Comparison of ENCODE assay signal across 8 mouse cellular contexts in the genomic region with DNA sequence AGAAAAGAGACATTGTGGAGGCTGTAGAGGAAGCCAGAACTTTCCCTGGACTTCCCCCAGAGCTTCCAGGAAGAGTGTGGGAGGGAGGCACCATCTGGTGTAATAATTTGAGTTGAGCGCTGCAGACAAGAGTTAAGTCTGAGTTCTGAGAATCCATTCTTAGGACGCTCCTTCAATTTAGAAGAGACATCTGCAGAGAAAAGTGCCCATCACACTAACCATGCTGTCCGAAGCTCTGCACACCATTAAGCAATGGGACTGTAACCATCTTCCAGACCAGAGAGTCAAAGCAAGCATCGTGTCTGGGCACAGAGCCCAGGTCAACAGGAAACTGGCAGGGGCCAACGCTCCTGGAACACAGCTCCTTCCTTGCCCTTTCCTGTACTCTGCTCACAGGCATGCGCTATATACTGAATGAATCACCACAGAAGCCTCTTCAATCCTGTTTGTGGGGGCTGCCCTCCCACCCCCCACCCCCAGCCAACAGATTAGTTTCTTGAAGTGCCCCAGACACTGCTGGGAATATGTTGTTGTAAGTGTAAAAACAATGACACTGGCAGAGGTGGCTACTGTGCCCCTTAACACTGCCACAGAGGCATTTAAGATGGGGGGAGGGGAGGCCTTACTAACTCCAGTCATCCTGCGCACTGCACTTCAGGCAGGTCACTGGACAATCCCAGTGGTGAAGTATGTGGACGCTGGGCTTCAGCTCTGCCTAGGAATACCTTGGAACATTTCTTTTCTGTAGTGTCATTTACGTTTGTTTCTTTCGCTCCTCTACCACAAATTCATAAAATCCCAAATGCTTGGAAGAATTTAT.
DNase-seq lines count a peak whose midpoint lies in the region; ATAC-seq and TF ChIP-seq lines count a peak whose summit lies in the region.

No protein-coding gene starts in this region.

- H3K9me3 ChIP-seq in hindbrain, embryonic 16.5 days (ENCODE audit: control insufficient read depth, low read length), result no peaks in the 10 kb centered on the region
- no peaks in the 10 kb centered on the region for H3K9me3 ChIP-seq in hindbrain, embryonic 12.5 days (replicated peaks)

- TF ChIP-seq CTCF in bone marrow macrophage, adult 2 months (IDR thresholded peaks at IDR 0.05; ENCODE audit: low read depth, low read length), result no peak
- TF ChIP-seq CTCF in thymus, adult 2 months (IDR thresholded peaks at IDR 0.05; ENCODE audit: borderline replicate concordance, control insufficient read depth, extremely low read depth, insufficient read depth, low read length, poor library complexity), result no peak

- peak; percentile 88 for ATAC-seq in hindbrain, embryonic 16.5 days
- ATAC-seq in hindbrain, embryonic 12.5 days (ENCODE audit: low FRiP score), result no peak

- no peak overlapping the region for H3K9ac ChIP-seq in hindbrain, embryonic 16.5 days (ENCODE audit: low read depth, low read length)
- H3K9ac ChIP-seq in hindbrain, embryonic 12.5 days, result no peak overlapping the region

- no peaks in the 10 kb centered on the region for H3K27me3 ChIP-seq in hindbrain, embryonic 16.5 days (replicated peaks; ENCODE audit: control insufficient read depth, insufficient read depth, low read length)
- no peaks in the 10 kb centered on the region for H3K27me3 ChIP-seq in hindbrain, embryonic 12.5 days
- H3K27me3 ChIP-seq in thymus, adult 2 months (ENCODE audit: control insufficient read depth, insufficient read depth, low read length), result no peaks in the 10 kb centered on the region

- no peak overlapping the region for H3K4me2 ChIP-seq in hindbrain, embryonic 16.5 days (ENCODE audit: low read length)
- no peak overlapping the region for H3K4me2 ChIP-seq in hindbrain, embryonic 12.5 days (replicated peaks)

- H3K4me1 ChIP-seq in hindbrain, embryonic 16.5 days (ENCODE audit: control insufficient read depth, insufficient read depth, low read depth, low read length), result no peaks in the 10 kb centered on the region
- no peaks in the 10 kb centered on the region for H3K4me1 ChIP-seq in hindbrain, embryonic 12.5 days
- H3K4me1 ChIP-seq in bone marrow macrophage, adult 2 months (ENCODE audit: control insufficient read depth, insufficient read depth, low read length), result peaks cover 52% of the 10 kb centered on the region
- H3K4me1 ChIP-seq in thymus, adult 2 months (replicated peaks; ENCODE audit: control insufficient read depth, insufficient read depth, low read length), result 0 out of 2 replicates have a peak, but pooled peaks cover 2% of the 10 kb centered on the region

- 73% methylated on average over 10 of the region's 10 CpGs for WGBS in hindbrain, embryonic 16.5 days
- WGBS in hindbrain, embryonic 12.5 days, result 74% methylated on average over 10 of the region's 10 CpGs
- 69% methylated on average over 10 of the region's 10 CpGs for WGBS in thymus, adult 2 months

- no peak overlapping the region for H3K4me3 ChIP-seq in hindbrain, embryonic 16.5 days (ENCODE audit: low read length)
- H3K4me3 ChIP-seq in hindbrain, embryonic 12.5 days, result no peak overlapping the region
- no peak overlapping the region for H3K4me3 ChIP-seq in bone marrow macrophage, adult 2 months (ENCODE audit: insufficient read depth, low read length)
- no peak overlapping the region for H3K4me3 ChIP-seq in thymus, adult 2 months (ENCODE audit: control insufficient read depth, insufficient read depth, low read length)

- no peaks in the 10 kb centered on the region for H3K36me3 ChIP-seq in hindbrain, embryonic 16.5 days (ENCODE audit: control insufficient read depth, insufficient read depth, low read length)
- no peaks in the 10 kb centered on the region for H3K36me3 ChIP-seq in hindbrain, embryonic 12.5 days
- H3K36me3 ChIP-seq in thymus, adult 2 months (ENCODE audit: control insufficient read depth, insufficient read depth, low read length), result no peaks in the 10 kb centered on the region

- DNase-seq in frontal cortex, adult 2 months (ENCODE audit: extremely low spot score in 1 of 2, low spot score in 1 of 2), result peak; percentile 20 to 69
- DNase-seq in heart, postnatal 4 days, result peak; percentile 80
- DNase-seq in left cerebral cortex, adult 8-10 months (ENCODE audit: low spot score in 2 of 2), result peak; percentile 8 to 48
- peak; percentile 11 for DNase-seq in mesoderm, embryonic 11.5 days (ENCODE audit: low read depth, low spot score)
- no peak for DNase-seq in thymus, adult 2 months

- no peak for TF ChIP-seq POLR2A in bone marrow macrophage, adult 2 months (IDR thresholded peaks at IDR 0.05; ENCODE audit: borderline replicate concordance, low read depth, low read length)
- TF ChIP-seq POLR2A in thymus, adult 2 months (IDR thresholded peaks at IDR 0.05; ENCODE audit: control insufficient read depth, extremely low read depth, insufficient read depth, low read length, poor library complexity), result no peak

- H3K27ac ChIP-seq in hindbrain, embryonic 16.5 days (ENCODE audit: low read depth, low read length), result no peak overlapping the region; the same call in 1 of the 2 replicates
- no peak overlapping the region for H3K27ac ChIP-seq in hindbrain, embryonic 12.5 days
- peak overlapping the region; percentile 17; the same call in 1 of the 2 replicates for H3K27ac ChIP-seq in bone marrow macrophage, adult 2 months (ENCODE audit: insufficient read depth, low read depth, low read length)
- no peak overlapping the region for H3K27ac ChIP-seq in thymus, adult 2 months (ENCODE audit: control insufficient read depth, insufficient read depth, low read length)
